Mouse (Mus musculus): ENCODE data around the gene Hdac9.
"Not testable (repeated sequence)": the region's sequence is repeated elsewhere in the genome, so short reads cannot be mapped to it uniquely, and the experiment has no call there.

Gene Hdac9

DNA sequence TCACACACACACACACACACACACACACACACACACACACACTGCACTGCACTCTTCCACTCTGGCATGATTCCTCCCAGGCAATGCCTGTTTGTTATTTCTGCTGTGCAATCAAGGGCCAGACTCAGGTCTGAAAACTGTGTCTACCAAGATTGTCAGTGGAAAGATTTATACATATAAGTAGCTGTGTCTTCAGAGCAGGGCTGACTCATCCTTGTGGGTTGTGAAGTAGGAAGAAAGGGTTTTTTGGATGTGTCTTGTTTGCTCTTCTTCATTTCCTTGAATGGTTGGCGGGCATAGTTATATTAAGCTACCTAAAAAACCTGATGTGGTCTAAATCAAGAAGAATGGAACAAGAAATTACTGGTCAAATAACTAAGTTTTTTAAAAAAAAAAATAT lies 825.0 kb downstream of the Hdac9 start:
- no peak for DNase-seq (ENCODE audit: low spot score in 2 of 2)

DNA sequence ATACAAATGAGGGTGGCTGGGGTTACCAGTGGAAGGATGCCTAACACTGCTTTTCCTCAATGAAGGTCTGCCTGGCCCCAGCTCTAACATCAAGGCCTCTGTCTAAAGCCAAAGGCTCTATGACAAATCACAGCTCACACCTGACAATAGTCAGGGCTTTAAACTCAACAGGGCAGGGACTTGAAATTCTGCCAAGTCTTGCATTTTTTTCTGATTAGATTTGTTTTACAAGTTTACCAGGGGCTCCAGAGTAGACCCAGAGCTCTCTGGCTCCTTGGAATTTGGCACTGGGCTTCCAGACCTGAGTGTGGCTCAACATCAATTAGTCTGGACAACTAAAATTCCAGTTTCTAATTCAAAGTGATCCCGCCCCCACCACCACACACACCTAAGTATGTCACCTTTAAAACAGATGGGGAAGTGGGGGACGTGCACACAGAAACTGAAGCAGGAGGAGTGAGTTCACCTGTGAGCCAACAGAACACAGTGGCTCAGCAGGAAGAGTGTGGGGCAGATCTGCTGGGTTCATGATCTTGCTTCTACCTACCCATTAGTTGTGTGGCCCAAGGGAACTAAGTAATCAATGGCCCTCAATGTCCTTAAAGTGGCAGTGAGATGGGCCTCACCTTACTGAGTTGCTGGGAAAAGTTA lies 829.5 kb downstream of the Hdac9 start:
- no peak for DNase-seq (ENCODE audit: low spot score in 2 of 2)

DNA sequence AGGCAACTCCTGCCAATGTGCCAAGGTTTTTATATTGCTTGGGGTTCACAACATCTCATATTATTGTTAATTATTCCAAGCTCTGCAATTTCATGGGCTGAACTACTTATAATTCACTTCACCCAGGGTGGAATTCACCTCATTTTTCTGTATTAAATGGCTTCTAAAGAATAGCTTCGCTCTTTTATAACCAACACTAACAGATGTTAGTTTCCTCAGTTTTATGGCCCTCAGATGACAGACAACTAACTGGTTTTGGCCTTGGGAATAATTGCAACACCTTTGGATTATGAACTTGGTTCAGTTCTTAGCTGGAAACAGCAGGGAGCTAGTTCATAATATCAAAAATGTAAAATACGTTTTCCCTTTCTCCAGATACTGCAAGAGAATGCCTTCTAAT lies 839.9 kb downstream of the Hdac9 start:
- DNase-seq (ENCODE audit: low spot score in 2 of 2) = no peak

DNA sequence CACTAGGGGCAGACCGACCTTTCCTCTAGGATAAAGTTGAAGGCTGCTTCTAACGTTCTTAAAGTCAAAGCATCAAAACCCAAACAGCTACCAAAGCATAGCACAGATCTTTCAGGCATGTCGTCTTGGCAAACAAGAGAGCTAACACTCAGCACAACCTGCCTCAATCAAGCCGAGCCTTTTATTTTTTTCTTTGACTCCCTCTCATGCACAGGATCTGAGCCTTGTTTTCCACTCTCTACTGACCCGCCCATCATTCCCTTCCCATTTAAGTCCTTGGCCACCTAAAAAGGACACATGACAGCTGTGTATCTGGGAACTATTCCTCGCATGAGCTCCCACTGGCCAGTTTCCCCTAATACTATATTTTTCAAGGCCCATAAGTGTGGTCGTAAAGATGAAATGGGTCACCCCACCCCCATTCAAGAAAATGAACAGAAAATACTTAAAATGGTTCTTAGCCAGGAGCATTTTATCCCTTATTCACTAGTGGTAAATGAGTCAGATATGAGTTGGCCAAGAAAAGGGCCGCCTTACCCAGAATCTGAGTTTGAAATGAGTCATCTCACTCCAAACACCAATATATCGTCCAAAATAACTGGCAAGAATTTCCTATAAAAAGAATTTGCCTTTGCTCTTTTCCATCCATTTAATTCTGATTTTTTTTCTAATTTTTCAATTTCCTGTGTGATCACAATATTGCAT lies 840.9 kb downstream of the Hdac9 start:
- DNase-seq (ENCODE audit: low spot score in 2 of 2) = no peak

DNA sequence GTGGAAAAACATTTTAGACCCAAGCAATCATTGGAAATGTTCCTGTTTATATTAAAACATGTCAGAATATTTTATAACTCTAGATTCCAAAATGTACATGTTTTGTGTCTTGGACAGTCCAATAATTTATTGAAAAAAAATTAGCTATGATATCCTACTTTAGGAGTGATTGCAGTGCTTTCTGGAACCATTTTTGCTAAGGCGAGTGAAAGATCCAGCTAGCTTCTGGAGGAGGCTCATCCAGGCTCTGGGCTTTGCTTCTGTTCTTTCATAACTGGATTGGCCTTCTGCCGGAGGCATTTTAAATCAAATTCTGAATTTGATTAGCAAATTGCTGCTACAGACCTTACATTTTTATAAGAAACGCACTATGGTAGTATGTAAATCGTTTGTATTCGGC lies 864.4 kb downstream of the Hdac9 start:
- no peak for DNase-seq (ENCODE audit: low spot score in 2 of 2)

DNA sequence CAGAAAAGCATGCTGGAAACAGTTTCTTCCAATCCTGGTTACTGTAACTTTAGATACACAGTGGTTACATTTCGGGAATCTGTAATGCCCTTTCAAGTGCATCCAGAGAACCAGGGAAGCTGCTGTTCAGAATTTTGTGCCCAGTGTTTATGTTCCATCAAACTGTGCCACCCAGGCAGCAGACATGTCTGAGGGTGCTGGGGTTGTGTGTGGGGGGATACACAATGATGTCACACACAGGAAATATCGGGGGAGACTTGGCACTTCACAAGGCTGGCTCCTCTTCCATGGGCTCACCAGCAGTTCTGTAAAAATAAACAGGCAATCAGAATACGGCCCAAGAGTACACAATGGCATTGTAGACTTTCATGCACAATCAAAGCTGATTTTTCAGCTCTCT lies 864.9 kb downstream of the Hdac9 start:
- DNase-seq (ENCODE audit: low spot score in 2 of 2) = no peak

DNA sequence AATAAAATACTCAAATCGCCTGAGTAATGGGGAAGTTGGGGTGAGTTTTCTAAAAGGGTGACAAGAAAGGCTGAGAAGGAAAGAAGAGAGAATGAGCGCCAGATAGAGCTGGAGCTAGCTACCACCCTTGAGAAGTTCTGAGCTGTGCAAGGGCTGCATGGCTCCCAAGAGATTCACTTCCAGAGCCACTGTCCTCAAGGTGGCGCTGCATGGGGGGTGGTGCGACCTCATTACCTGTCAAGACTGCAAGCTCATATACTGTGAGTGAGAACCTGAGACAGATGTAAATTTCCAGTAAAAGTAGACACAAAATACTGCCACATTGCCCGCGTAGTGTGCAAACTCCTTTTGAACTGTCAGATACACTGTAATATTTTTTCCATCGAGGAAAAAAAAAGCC lies 865.8 kb downstream of the Hdac9 start:
- DNase-seq (ENCODE audit: low spot score in 2 of 2) = no peak

DNA sequence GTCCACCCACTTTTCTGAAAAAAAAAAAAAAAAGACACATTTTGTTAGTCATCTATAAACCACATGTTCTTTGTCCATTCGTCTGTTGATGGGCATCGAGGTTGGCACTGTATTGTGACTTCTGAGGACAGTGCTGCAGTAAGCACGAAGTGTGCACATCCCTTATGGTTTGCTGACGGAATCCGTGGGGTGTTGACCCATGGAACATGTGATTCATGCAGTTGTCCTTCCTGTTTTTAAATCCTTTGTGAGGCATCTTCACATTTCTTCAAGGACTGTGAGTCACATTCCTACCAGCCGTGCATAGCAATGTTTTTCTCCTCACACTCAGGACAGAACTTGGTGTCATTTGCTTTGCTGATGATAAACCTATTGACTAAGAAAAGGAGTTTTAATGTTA lies 875.9 kb downstream of the Hdac9 start:
- DNase-seq (ENCODE audit: low spot score in 2 of 2) = no peak

DNA sequence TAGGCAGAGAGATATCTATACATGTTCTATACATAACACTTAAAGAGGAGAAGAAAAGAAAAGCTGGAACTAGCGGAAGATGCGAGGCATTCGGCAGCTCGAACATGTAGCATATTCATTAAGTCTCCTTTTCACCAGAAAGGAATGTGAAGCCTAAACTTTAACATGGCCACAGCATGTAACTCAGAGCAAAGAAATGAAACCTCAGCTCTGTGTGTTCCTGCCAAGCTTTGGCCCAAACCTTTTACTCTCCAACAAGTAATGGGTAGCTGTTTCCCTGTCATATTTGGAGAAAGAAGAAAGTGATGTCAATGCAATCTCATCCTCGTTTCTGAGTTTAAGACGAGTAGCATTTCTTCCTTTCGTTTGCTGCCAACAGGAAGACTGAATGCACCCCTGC lies 876.8 kb downstream of the Hdac9 start:
- no peak for DNase-seq (ENCODE audit: low spot score in 2 of 2)

DNA sequence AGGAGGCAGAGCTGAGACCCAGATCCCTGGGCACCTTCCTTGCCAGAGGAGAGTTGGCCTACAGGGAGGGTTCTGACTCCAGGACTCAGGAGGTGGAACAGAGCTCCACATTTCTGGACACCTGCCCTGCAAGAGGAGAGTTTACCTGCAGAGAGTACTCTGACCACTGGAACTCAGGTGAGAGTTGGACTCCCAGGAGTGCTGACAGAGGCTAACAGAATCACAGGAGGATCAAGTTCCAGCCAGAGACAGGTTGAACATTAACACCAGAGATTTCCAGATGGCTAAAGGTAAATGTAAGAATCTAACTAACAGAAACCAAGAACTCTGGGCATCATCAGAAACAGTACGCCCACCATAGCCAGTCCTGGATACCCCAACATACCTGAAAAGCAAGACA lies 907.1 kb downstream of the Hdac9 start:
- not testable (repeated sequence) for DNase-seq (ENCODE audit: low spot score in 2 of 2)
